Mouse (Mus musculus): ENCODE measurements around the gene Cilp2. TPM values are rescaled to one million over a fixed set of nuclear protein-coding genes. Genes with fewer than 3 reads are reported as not detected.

Cilp2 gene
- polyA plus RNA-seq, 1 experiment from 2014 or later: 0.48 TPM

DNA sequence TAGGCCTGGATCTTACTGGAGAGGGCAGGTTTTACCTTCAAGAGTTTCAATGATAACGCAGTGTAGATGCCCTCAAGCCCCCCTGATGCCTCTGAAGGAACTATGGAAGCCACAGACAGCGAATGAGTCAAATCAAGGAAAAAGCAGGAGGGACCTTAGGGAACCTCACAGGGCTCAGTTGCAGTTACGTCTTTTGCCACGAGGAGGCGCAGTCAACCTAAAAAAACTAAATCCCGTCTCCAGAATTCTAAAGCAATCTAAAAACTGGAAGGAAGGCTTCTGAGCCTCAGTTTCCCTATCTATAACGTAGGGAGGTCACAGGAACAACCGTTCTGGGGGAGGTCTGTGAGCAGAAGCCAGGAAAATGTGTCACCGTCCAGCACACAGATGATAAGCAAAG is 13.3 kb downstream of the Cilp2 start:
- Histone ChIP-seq H3K4me1 (replicated peaks; ENCODE audit: control insufficient read depth, insufficient read depth, low read length) (no peaks in the 10 kb centered on the region), H3K27ac (ENCODE audit: low read depth, low read length) (no peak overlapping the region), H3K9ac (ENCODE audit: low read depth, low read length) (no peak overlapping the region), H3K27me3 (replicated peaks; ENCODE audit: control insufficient read depth, insufficient read depth, low read length) (peaks cover 21% of the 10 kb centered on the region), H3K9me3 (ENCODE audit: control insufficient read depth, low read length) (no peaks in the 10 kb centered on the region), H3K4me3 (ENCODE audit: low read depth, low read length) (no peak overlapping the region), H3K36me3 (ENCODE audit: control insufficient read depth, insufficient read depth, low read length) (no peaks in the 10 kb centered on the region), H3K4me2 (no peak overlapping the region)
- 10% methylated on average over 9 of the region's 9 CpGs for WGBS
- DNase-seq (ENCODE audit: low spot score) (no peak), ATAC-seq (replicated peaks; ENCODE audit: low FRiP score) (no peak)

DNA sequence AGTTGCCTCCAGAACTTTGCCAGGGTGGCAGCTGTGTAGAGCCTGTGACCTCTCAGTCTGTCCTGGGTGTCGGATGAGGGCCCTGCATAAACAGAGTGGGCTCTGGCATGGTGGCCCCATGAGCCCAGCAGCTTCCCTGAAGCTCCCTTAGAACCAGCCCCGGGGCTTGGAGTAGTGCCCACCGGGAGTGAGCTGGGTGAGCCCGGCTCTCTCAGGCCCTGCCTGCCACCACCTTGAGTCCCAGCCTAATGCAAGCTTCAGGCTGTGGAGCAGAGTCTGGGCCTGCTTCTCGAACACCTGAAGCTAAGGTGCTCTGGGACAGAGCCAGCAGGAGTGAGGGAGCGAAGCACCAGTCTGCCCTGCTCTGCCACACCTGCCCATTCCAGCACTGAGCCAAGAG is 16.6 kb downstream of the Cilp2 start:
- no peak overlapping the region for H3K9ac ChIP-seq (ENCODE audit: low read depth, low read length)
- H3K9me3 ChIP-seq (ENCODE audit: control insufficient read depth, low read length): no peaks in the 10 kb centered on the region
- H3K27me3 ChIP-seq (replicated peaks; ENCODE audit: control insufficient read depth, insufficient read depth, low read length): peaks cover 8% of the 10 kb centered on the region; the same call in 1 of the 2 replicates
- ATAC-seq (replicated peaks; ENCODE audit: low FRiP score) (no peak), DNase-seq (ENCODE audit: low spot score) (no peak)
- 81% methylated on average over 6 of the region's 6 CpGs for WGBS
- no peaks in the 10 kb centered on the region for H3K36me3 ChIP-seq (ENCODE audit: control insufficient read depth, insufficient read depth, low read length)
- no peak overlapping the region for H3K4me3 ChIP-seq (ENCODE audit: low read depth, low read length)
- no peak overlapping the region for H3K27ac ChIP-seq (ENCODE audit: low read depth, low read length)
- no peak overlapping the region for H3K4me2 ChIP-seq
- no peaks in the 10 kb centered on the region for H3K4me1 ChIP-seq (replicated peaks; ENCODE audit: control insufficient read depth, insufficient read depth, low read length)

DNA sequence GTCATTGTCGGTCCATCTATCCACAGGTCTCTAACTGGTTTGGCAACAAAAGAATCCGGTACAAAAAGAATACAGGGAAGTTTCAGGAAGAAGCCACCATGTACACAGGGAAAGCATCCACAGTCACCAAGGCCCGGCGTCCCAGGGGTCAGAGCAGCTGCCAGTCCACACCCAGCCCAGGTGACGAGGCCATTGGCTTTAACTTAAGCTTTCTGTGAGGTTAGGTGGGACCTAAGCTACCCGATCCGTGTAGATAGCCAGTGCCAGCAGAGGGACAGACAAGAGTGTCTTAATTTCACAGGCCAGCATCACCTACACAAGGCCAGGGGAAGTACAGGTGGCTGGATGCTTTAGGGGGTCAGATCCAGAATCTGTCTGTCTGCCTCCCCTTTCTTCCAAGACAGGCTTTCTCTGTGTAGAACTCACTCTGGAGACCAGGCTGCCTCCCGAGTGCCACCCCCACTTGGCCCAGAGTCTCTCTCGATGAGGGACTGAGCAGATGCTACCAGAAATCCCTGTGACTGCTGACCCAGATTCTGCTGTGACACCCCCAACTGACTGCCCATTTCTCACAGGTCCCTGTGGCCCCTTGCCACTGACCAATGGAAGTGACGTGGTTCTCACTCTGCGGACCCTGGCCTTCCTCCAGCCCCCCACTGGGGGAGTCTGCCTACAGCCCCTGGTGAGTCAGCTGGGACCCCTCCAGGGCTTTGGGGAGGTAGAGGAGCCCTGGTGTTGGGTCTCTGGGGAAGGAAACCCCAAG is 17.3 kb downstream of the Cilp2 start:
- Histone ChIP-seq H3K9ac (ENCODE audit: low read depth, low read length) (no peak overlapping the region), H3K27me3 (replicated peaks; ENCODE audit: control insufficient read depth, insufficient read depth, low read length) (peaks cover 5% of the 10 kb centered on the region; the same call in 1 of the 2 replicates), H3K9me3 (ENCODE audit: control insufficient read depth, low read length) (no peaks in the 10 kb centered on the region), H3K36me3 (ENCODE audit: control insufficient read depth, insufficient read depth, low read length) (no peaks in the 10 kb centered on the region), H3K4me3 (ENCODE audit: low read depth, low read length) (no peak overlapping the region), H3K4me1 (replicated peaks; ENCODE audit: control insufficient read depth, insufficient read depth, low read length) (no peaks in the 10 kb centered on the region), H3K4me2 (no peak overlapping the region), H3K27ac (ENCODE audit: low read depth, low read length) (no peak overlapping the region)
- ATAC-seq (replicated peaks; ENCODE audit: low FRiP score): no peak
- DNase-seq (ENCODE audit: low spot score): no peak
- WGBS: 76% methylated on average over 11 of the region's 11 CpGs

DNA sequence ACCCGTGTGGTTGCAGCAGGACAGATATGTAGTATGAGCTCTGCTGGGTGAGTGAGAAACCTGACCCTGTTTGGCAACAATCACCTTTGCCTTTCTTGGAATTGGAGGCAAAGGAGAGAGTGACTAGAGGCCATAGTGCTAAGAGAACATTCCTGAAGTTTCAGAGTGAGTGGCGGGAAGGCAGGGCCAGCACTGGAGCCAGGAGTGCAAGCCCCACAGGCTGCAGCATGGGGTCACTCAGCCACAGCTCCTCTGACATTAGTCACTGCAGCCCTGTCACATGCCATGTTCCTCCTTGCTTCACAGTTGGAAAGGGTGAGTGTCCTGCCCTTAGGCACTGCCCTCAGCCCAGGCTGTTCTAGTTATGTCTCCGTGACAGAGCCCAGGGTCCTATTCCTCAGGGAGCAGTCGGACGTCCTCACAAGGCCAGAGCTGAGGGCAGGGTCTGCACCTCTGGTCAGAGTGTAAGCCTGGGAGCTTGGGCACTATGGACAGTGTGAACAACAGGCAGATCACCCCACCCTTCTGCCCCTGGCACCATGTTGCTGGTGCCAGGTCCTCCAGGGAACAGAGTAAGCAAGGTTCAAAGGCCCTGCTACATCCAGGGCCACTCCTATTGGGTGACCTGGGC is 19.7 kb downstream of the Cilp2 start:
- WGBS: 68% methylated on average over 5 of the region's 5 CpGs

DNA sequence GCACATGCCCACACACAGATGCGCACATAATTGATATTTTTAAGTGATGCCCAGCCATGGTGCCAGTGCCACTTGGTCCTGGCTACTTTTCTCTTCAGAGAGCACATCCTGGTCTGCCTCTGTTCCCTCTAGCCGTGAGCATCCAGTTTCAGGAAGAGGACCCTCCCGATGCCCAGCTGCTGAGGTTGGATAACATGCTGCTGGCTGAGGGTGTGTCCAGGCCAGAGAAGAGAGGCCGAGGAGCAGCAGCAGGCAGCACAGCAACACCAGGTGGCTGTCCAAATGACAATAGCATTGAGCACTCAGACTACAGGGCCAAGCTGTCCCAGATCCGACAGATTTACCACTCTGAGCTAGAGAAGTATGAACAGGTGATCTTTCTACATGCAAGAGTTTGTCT is 23.3 kb downstream of the Cilp2 start:
- H3K4me1 ChIP-seq (replicated peaks; ENCODE audit: control insufficient read depth, insufficient read depth, low read length): no peaks in the 10 kb centered on the region
- H3K27me3 ChIP-seq (replicated peaks; ENCODE audit: control insufficient read depth, insufficient read depth, low read length): no peaks in the 10 kb centered on the region
- H3K4me2 ChIP-seq: no peak overlapping the region
- no peaks in the 10 kb centered on the region for H3K9me3 ChIP-seq (ENCODE audit: control insufficient read depth, low read length)
- DNase-seq (ENCODE audit: low spot score) (no peak), ATAC-seq (replicated peaks; ENCODE audit: low FRiP score) (no peak)
- H3K9ac ChIP-seq (ENCODE audit: low read depth, low read length): no peak overlapping the region
- no peak overlapping the region for H3K27ac ChIP-seq (ENCODE audit: low read depth, low read length)
- WGBS: 53% methylated on average over 5 of the region's 5 CpGs
- H3K4me3 ChIP-seq (ENCODE audit: low read depth, low read length): no peak overlapping the region
- no peaks in the 10 kb centered on the region for H3K36me3 ChIP-seq (ENCODE audit: control insufficient read depth, insufficient read depth, low read length)

More for the DNA sequence above, 19.7 kb downstream of the Cilp2 start:
- DNase-seq (ENCODE audit: low spot score) (no peak), ATAC-seq (replicated peaks; ENCODE audit: low FRiP score) (no peak)
- Histone ChIP-seq H3K36me3 (ENCODE audit: control insufficient read depth, insufficient read depth, low read length) (no peaks in the 10 kb centered on the region), H3K9ac (ENCODE audit: low read depth, low read length) (no peak overlapping the region), H3K4me3 (ENCODE audit: low read depth, low read length) (no peak overlapping the region), H3K27ac (ENCODE audit: low read depth, low read length) (no peak overlapping the region), H3K4me1 (replicated peaks; ENCODE audit: control insufficient read depth, insufficient read depth, low read length) (no peaks in the 10 kb centered on the region), H3K27me3 (replicated peaks; ENCODE audit: control insufficient read depth, insufficient read depth, low read length) (peaks cover 3% of the 10 kb centered on the region; the same call in 1 of the 2 replicates), H3K4me2 (no peak overlapping the region), H3K9me3 (ENCODE audit: control insufficient read depth, low read length) (no peaks in the 10 kb centered on the region)

DNA sequence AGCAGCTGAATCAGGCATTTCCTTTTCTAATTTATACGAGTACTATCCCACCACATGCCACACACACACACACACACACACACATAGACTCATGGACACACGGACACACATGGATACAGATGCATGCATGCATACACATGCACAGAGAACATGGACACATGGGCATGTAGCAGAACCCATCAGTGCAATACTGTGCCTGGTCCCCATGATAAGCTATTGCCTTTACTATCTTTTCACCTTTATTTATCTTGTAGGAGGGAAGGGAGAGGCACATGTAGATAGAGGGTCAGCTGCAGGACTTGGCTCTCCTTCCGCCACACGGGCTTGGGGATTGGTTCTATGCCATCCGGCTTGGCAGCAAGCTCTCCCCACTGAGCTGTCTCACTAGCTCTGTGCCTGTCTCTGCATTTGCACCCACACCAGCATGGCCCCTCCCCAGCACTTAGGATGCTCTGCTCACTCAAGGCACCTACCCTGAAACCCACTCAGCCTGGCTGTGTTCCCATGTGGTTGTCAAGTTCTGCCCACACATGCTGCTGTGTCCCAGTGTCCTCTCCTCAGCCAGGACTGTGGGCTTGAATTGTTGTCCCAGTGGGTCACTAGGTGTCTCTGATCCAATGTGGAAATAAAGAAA is 24.0 kb downstream of the Cilp2 start:
- Histone ChIP-seq H3K4me3 (ENCODE audit: low read depth, low read length) (no peak overlapping the region), H3K4me2 (no peak overlapping the region), H3K27me3 (replicated peaks; ENCODE audit: control insufficient read depth, insufficient read depth, low read length) (no peaks in the 10 kb centered on the region), H3K4me1 (replicated peaks; ENCODE audit: control insufficient read depth, insufficient read depth, low read length) (no peaks in the 10 kb centered on the region), H3K36me3 (ENCODE audit: control insufficient read depth, insufficient read depth, low read length) (no peaks in the 10 kb centered on the region), H3K9me3 (ENCODE audit: control insufficient read depth, low read length) (no peaks in the 10 kb centered on the region), H3K9ac (ENCODE audit: low read depth, low read length) (no peak overlapping the region), H3K27ac (ENCODE audit: low read depth, low read length) (no peak overlapping the region)
- WGBS: 68% methylated on average over 5 of the region's 5 CpGs
- no peak for ATAC-seq (replicated peaks; ENCODE audit: low FRiP score)
- no peak for DNase-seq (ENCODE audit: low spot score)

DNA sequence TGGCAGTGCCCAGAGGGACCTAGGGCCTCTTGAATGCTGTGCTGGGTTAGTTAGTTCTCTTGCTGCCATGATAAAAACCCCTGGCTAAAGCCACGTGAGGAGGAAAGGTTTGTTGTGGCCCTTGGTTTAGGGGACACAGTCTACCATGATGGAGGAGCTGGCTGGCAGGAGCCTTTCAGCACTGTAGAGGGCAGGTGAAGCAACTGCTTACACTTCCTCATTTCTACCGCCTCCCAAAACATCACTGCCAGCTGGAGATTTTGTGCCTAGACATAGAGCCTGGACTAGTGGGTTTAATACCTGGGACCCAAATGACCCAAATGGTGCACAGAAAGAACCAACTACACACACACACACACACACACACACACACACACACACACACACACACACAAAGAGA is 26.2 kb downstream of the Cilp2 start:
- no peak for ATAC-seq (replicated peaks; ENCODE audit: low FRiP score)

DNA sequence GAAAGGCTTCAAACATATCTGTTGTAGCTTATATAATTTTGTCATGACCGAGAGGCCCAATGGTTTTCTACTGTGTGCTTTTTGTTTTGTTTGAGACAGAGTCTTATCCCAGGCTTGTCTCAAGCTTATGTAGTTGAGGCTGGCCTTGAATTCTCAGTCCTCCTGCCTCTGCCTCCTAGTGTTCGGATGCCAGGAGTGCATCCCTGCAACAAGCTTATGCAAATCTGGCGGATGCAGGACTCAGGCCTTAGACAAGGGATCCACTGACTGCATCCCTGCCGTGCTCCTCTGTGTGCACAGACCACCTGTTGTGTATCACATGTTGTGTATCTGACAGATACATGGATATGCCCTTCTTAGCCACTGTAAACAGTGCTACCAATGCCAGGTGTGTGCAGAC is 26.7 kb downstream of the Cilp2 start:
- Histone ChIP-seq H3K9me3 (ENCODE audit: control insufficient read depth, low read length) (no peaks in the 10 kb centered on the region), H3K4me1 (replicated peaks; ENCODE audit: control insufficient read depth, insufficient read depth, low read length) (no peaks in the 10 kb centered on the region), H3K4me3 (ENCODE audit: low read depth, low read length) (no peak overlapping the region), H3K9ac (ENCODE audit: low read depth, low read length) (no peak overlapping the region), H3K27ac (ENCODE audit: low read depth, low read length) (no peak overlapping the region), H3K4me2 (no peak overlapping the region), H3K36me3 (ENCODE audit: control insufficient read depth, insufficient read depth, low read length) (no peaks in the 10 kb centered on the region), H3K27me3 (replicated peaks; ENCODE audit: control insufficient read depth, insufficient read depth, low read length) (no peaks in the 10 kb centered on the region)
- no peak for ATAC-seq (replicated peaks; ENCODE audit: low FRiP score)
- no peak for DNase-seq (ENCODE audit: low spot score)
- WGBS: 55% methylated on average over 4 of the region's 4 CpGs

More for the DNA sequence above, 26.2 kb downstream of the Cilp2 start:
- H3K36me3 ChIP-seq (ENCODE audit: control insufficient read depth, insufficient read depth, low read length): no peaks in the 10 kb centered on the region
- WGBS: 42% methylated on average over 2 of the region's 2 CpGs
- H3K4me1 ChIP-seq (replicated peaks; ENCODE audit: control insufficient read depth, insufficient read depth, low read length): no peaks in the 10 kb centered on the region
- H3K4me2 ChIP-seq: no peak overlapping the region
- no peak overlapping the region for H3K4me3 ChIP-seq (ENCODE audit: low read depth, low read length)
- no peak for DNase-seq (ENCODE audit: low spot score)
- H3K9me3 ChIP-seq (ENCODE audit: control insufficient read depth, low read length): no peaks in the 10 kb centered on the region
- H3K27ac ChIP-seq (ENCODE audit: low read depth, low read length): no peak overlapping the region
- no peak overlapping the region for H3K9ac ChIP-seq (ENCODE audit: low read depth, low read length)
- no peaks in the 10 kb centered on the region for H3K27me3 ChIP-seq (replicated peaks; ENCODE audit: control insufficient read depth, insufficient read depth, low read length)
